Mouse (Mus musculus) ES-Bruce4 (cell line): Measurements from ENCODE around the gene Scn8a.

Experiments
- CTCF ChIP-seq: IDR thresholded peaks from one replicate; pipeline ENCODE4 v1.8.1; 2011; ENCODE audit warnings: low read depth, low read length
- EP300 ChIP-seq: IDR thresholded peaks from 2 replicates; pipeline ENCODE4 v1.6.1; 2011; ENCODE audit warnings: low read depth, low read length; ENCODE audit not compliant: insufficient read depth
- POLR2A ChIP-seq: IDR thresholded peaks from one replicate; pipeline ENCODE4 v1.8.1; 2011; ENCODE audit warnings: low read length; ENCODE audit not compliant: insufficient read depth

DNA sequence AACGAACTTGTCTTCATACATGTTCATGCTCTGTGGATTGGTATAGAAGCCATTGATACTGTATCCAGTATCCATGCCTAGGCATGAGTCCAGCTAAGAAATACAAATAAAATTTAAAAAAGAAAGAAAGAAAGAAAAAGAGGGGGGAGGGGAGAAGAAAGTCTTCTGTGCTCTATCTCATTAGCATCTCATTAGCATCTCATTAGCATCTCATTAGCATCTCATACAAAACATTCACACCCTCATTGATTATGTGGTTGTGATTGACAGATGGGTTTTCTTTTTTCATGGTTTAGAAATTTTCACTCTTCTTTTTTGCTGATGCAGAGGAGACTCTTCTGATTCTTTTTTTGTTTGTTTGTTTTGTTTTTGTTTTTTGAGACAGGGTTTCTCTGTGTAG is 117.4 kb downstream of the Scn8a start:
- TF ChIP-seq CTCF (no peak), EP300 (no peak), POLR2A (no peak)
